Mouse (Mus musculus): ENCODE measurements around the gene Chaf1b. TPM values are rescaled to one million over a fixed set of nuclear protein-coding genes. Genes with fewer than 3 reads are reported as not detected.

The Chaf1b gene
- polyA plus RNA-seq, 1 experiment from 2014 or later: 49.7 TPM

DNA sequence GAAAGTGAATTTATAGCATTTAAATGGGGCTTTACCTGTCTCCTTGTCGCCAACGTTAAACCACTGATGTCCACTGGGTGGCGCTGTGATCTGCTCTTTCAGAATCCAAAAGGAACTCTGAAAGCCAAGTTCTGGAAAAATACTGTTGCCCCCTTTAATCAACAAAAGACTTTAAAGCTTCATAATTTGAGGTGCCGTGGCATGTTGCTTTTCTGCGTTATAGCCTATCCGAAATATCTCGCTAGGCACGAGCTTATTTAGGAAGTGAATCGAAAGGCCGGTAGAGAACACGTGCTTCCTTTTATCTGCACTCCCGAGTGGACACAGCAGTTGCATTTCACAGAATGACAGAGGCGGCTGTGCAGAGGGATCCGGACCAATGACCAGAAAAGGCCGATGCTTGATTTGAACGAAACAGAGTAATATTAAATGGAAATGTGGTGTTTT, 54.7 kb downstream of the Chaf1b start:
- Histone ChIP-seq H3K27ac (no peak overlapping the region), H3K9ac (no peak overlapping the region), H3K9me3 (no peaks in the 10 kb centered on the region), H3K4me1 (no peaks in the 10 kb centered on the region; the same call in none of the 2 replicates), H3K4me2 (replicated peaks) (peak overlapping the region; percentile 48), H3K36me3 (no peaks in the 10 kb centered on the region), H3K4me3 (peak overlapping the region; percentile 16; the same call in 1 of the 2 replicates), H3K27me3 (replicated peaks) (peaks cover 11% of the 10 kb centered on the region)
- no peak for ATAC-seq (ENCODE audit: low FRiP score, low read depth)
- 16% methylated on average over 16 of the region's 16 CpGs for WGBS

DNA sequence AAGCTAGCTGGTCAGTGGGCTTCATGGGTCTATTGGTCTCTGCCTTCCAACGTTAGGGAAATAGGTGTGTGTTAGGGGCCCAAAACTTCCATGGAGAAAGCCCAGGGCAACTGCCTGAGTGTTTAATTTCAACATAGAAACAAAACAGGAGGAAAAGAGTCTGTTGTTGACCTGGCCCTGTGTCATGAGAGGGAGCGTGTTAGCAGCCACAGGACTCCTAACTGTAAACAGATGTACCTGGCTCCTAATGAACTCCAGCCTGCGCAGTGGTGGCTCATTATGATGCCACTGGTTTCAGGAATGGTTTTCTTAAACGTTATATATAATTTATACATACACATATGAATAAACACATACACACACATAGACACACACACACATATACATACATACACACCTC, 56.3 kb downstream of the Chaf1b start:
- Histone ChIP-seq H3K4me3 (no peak overlapping the region), H3K36me3 (no peaks in the 10 kb centered on the region), H3K27ac (no peak overlapping the region), H3K9ac (no peak overlapping the region), H3K4me1 (no peaks in the 10 kb centered on the region; the same call in none of the 2 replicates), H3K9me3 (no peaks in the 10 kb centered on the region), H3K4me2 (replicated peaks) (no peak overlapping the region), H3K27me3 (replicated peaks) (peaks cover 11% of the 10 kb centered on the region)
- no peak for ATAC-seq (ENCODE audit: low FRiP score, low read depth)
- 79% methylated on average over 4 of the region's 4 CpGs for WGBS

DNA sequence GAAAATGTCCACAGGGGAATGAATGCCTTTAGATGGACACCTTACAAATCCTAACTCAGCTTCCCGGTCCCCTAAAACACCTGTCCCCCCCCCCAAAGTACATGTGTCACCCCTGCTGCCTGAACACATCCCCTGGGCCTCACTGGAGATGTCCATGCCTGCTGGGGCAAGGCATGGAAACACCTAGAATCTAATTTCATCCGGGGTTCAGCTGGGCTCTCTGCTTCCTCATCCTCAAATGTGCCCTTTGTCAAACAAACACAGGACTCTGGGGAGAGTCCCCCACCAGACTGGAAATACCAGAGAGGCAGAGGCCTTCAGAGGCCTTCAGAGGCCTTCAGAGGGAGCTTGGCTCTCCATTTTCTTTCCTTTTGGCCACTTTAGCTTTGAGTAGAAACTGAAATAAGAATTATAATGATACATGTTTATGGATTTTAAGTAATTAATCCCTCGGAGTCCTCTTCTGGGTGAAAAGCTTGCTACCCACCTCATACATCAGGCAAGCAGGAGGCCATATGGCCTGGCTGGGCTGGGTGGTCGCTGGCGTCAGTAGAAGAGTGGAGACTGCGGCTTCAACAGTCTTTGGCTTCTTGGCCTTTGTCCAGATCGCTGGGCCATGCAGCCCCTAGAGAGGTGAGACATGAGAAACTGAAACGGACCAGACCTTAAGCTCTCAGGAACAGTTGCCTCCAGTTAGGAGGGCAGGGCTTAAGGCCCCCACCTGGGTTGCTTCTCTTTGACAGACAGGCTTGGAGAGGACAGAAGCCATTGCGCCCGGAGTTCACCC, 58.3 kb downstream of the Chaf1b start:
- H3K9me3 ChIP-seq: no peaks in the 10 kb centered on the region
- no peaks in the 10 kb centered on the region; the same call in none of the 2 replicates for H3K4me1 ChIP-seq
- no peak overlapping the region for H3K4me2 ChIP-seq (replicated peaks)
- ATAC-seq (ENCODE audit: low FRiP score, low read depth): no peak
- no peak overlapping the region for H3K9ac ChIP-seq
- H3K4me3 ChIP-seq: no peak overlapping the region
- H3K27ac ChIP-seq: no peak overlapping the region
- WGBS: 82% methylated on average over 10 of the region's 10 CpGs
- H3K36me3 ChIP-seq: no peaks in the 10 kb centered on the region
- no peaks in the 10 kb centered on the region for H3K27me3 ChIP-seq (replicated peaks)

DNA sequence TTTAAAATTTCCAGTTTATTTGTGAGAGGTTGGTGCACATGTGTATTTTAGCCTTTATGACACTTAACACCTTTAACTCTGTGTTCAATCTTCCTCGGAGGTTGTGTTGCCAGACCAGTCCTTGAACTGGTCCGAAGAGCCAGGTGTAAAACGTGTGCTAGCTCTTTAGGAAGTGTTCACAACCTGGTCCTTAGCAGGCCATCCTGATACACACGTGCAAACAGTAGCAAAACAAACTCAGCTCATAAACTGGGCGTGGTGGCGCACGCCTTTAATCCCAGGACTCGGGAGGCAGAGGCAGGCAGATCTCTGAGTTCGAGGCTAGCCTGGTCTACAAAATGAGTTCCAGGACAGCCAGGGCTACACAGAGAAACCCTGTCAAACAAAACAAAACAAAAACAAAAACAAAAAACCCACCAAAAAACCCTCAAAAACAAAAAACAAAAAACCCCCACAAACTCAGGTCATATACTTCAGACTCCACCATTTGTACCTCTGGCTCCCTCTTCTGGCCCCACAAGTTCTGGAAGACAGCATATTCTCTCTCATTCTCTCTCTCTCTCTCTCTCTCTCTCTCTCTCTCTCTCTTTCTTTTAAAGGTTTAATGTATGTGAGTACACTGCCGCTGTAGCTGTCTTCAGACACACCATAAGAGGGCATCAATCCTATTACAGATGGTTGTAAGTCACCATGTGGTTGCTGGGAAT, 59.2 kb downstream of the Chaf1b start:
- no peak overlapping the region for H3K4me2 ChIP-seq (replicated peaks)
- no peaks in the 10 kb centered on the region for H3K27me3 ChIP-seq (replicated peaks)
- no peaks in the 10 kb centered on the region for H3K36me3 ChIP-seq
- H3K9ac ChIP-seq: no peak overlapping the region
- H3K27ac ChIP-seq: no peak overlapping the region
- WGBS: 89% methylated on average over 10 of the region's 10 CpGs
- no peak for ATAC-seq (ENCODE audit: low FRiP score, low read depth)
- H3K9me3 ChIP-seq: no peaks in the 10 kb centered on the region
- H3K4me1 ChIP-seq: no peaks in the 10 kb centered on the region; the same call in none of the 2 replicates
- no peak overlapping the region for H3K4me3 ChIP-seq

DNA sequence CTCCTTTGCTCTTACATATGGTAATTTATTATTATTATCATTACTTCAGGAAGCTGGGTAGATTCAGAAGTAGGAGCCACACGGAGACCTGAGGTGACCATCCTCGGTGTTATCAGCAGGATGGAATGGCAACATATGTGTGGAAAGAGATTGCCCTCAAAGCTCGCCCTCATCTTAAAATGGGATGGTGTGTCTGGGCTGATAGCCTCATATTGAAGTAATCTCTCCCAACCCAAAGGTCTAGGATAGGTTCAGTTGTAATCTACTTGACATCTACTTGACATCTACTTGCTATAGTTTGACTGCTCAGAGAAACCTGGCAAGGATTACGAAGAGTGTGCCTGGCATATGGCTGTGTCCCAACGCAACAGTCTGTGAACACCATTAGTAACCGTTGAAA, 60.6 kb downstream of the Chaf1b start:
- no peak overlapping the region for H3K27ac ChIP-seq
- WGBS: 78% methylated on average over 6 of the region's 6 CpGs

DNA sequence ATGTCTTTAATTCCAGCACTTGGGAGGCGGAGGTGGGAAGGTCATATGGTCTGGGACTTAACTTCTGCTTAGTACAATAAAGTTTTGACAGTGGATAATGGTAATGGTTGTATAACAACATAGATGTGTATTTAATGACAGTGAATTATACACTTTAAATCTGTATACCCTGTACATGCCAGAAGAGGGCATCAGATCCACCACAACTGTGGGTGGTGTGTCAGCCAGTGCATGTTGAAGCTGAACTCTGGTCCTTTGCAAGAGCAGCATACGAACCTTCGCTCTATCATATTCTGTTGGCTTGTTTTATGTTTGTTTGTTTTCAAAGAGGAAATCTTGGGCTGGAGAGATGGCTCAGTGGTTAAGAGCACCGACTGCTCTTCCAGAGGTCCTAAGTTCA, 63.7 kb downstream of the Chaf1b start:
- no peak for ATAC-seq (ENCODE audit: low FRiP score, low read depth)
- H3K36me3 ChIP-seq: no peaks in the 10 kb centered on the region
- no peak overlapping the region for H3K4me2 ChIP-seq (replicated peaks)
- H3K4me1 ChIP-seq: no peaks in the 10 kb centered on the region
- no peaks in the 10 kb centered on the region for H3K27me3 ChIP-seq (replicated peaks)
- 91% methylated on average over 4 of the region's 4 CpGs for WGBS
- H3K9ac ChIP-seq: no peak overlapping the region
- H3K9me3 ChIP-seq: no peaks in the 10 kb centered on the region
- H3K4me3 ChIP-seq: no peak overlapping the region
- H3K27ac ChIP-seq: no peak overlapping the region

More for the DNA sequence above, 60.6 kb downstream of the Chaf1b start:
- Histone ChIP-seq H3K4me3 (no peak overlapping the region), H3K9ac (no peak overlapping the region), H3K27me3 (replicated peaks) (no peaks in the 10 kb centered on the region), H3K4me2 (replicated peaks) (no peak overlapping the region), H3K36me3 (no peaks in the 10 kb centered on the region), H3K9me3 (no peaks in the 10 kb centered on the region), H3K4me1 (no peaks in the 10 kb centered on the region; the same call in 1 of the 2 replicates)
- no peak for ATAC-seq (ENCODE audit: low FRiP score, low read depth)

Other genes starting within 250 kb of the Chaf1b start
- 0.79 and 1.1 TPM in 2 replicates for gene Cbr3, start 200.7 kb upstream of the Chaf1b start, polyA plus RNA-seq (2016; fragmentation: Nextera tagmentation; extraction: Ambion mirVana)
- 22.5 and 27.1 TPM in 2 replicates for gene Dop1b, start 172.0 kb upstream of the Chaf1b start, polyA plus RNA-seq (2016; fragmentation: Nextera tagmentation; extraction: Ambion mirVana)
- gene Morc3, start 51.8 kb upstream of the Chaf1b start, polyA plus RNA-seq (2016; fragmentation: Nextera tagmentation; extraction: Ambion mirVana): 33.2 and 33.5 TPM in 2 replicates
- 0.37 and 0.56 TPM in 2 replicates for gene Cldn14, start 124.9 kb downstream of the Chaf1b start, polyA plus RNA-seq (2016; fragmentation: Nextera tagmentation; extraction: Ambion mirVana)
- 0.16 and 0.22 TPM in 2 replicates for gene Sim2, start 201.0 kb downstream of the Chaf1b start, polyA plus RNA-seq (2016; fragmentation: Nextera tagmentation; extraction: Ambion mirVana)